Mouse (Mus musculus) frontal cortex, adult (tissue): ENCODE data around the gene Zfp286.
A peak's percentile ranks its signal among the peaks of the same experiment; 100 is the strongest.

ENCODE experiments used
- ATAC-seq: cut with Nextera tagmentation; 2 replicates; pipeline ENCODE4 v1.9.2; 2017; ENCODE audit warnings: mild to moderate bottlenecking, moderate library complexity, mixed read lengths; ENCODE audit not compliant: low TSS enrichment

The Zfp286 gene

DNA sequence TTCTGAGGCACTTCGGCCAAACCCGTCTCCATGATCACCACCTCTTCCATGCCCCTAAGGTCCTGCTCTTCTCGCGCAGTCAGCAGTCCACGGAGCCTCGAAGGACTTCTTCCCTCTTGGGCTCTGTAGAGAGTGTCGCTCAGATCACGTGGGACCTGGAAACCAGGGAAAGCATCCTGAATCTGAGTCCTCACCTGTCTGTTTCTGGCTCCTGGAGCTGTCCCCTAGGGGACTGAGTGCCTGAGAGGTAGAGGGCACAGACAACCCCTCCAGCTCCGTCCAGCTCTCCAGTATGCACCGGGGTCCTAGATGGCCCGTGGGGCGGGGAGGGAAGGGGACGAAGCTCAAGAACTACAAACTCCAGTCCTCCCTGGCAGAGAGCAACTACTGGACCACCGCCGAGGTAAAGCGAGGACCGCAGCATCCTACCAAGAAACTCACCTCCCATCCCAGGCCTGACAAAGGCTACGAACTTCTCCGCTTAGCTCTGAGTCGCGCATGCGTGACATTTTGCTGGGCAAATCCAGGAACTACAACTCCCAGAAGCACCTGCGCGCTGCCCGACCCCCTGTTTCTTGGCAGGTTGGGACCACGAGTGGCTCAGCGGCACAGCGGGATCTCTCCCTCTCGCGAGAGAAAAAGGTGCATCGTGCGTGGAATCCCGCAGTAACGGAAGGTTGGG lies at the start of gene Zfp286:
Zfp286 (minus strand) TSS at position 528 of the 682 bp plus-strand sequence.
- peak; percentile 99 for ATAC-seq

DNA sequence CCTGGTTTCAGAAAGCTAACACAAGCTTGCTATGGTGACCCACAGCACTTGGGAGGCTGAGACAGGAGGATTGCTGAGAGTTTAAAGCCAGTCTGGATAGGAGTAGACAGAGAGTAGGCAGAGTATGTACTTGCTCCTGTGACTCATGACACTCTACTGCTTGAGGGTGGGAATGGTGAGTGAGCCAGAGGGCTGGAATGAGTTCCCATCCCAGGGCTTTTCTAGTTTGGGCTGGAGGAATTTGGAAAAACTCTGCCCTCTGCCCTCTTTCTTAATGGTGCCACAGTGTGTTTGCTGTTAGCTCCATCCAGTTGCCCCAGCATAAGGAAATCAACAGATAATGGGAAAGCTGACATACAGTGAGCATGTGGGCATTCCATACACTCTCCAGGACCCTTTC lies 42.6 kb upstream of the Zfp286 start:
- ATAC-seq: no peak

- ATAC-seq: no peak
Measured at GRCm38 (mm10) chr11:62830387-62830786, 41.1 kb upstream of the Zfp286 start.

DNA sequence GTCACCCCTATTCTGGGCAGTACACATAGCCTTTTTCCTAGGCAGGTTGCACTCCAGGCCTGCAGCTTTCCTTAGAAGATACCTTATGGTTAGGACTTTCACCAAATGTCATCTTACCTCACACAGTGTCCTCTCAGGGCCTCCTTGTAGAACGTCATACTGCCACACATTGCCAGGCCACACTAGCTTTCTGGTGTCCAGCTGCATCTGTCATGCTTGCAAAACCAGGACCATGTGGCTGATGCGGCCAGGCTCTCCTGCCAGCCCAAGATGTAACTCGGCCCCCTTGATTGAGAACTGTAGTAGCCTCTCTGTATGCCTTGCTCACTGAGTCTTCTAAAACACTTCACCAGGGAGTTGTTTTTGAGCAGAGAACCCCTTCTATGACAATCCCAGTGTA lies 38.6 kb upstream of the Zfp286 start:
- no peak for ATAC-seq

- ATAC-seq: no peak
Measured at GRCm38 (mm10) chr11:62827135-62827534, 37.9 kb upstream of the Zfp286 start.

- no peak for ATAC-seq
Measured at GRCm38 (mm10) chr11:62826106-62826733, 37.0 kb upstream of the Zfp286 start.

GRCm38 (mm10) chr11:62825222-62826105 lies 36.2 kb upstream of the Zfp286 start:
- ATAC-seq: no peak

- no peak for ATAC-seq
Measured at GRCm38 (mm10) chr11:62824211-62824610, 34.9 kb upstream of the Zfp286 start.

GRCm38 (mm10) chr11:62821893-62822292 lies 32.6 kb upstream of the Zfp286 start:
- ATAC-seq: no peak

- peak; percentile 59 for ATAC-seq
Measured at GRCm38 (mm10) chr11:62820661-62821437, 31.6 kb upstream of the Zfp286 start.

- peak; percentile 79 for ATAC-seq
Measured at GRCm38 (mm10) chr11:62820059-62820541, 30.8 kb upstream of the Zfp286 start, which contains the start of gene Trim16. Gene Trim16 (plus strand): TSS chr11:62820231.

- no peak for ATAC-seq
Measured at GRCm38 (mm10) chr11:62819059-62819686, 29.9 kb upstream of the Zfp286 start.

DNA sequence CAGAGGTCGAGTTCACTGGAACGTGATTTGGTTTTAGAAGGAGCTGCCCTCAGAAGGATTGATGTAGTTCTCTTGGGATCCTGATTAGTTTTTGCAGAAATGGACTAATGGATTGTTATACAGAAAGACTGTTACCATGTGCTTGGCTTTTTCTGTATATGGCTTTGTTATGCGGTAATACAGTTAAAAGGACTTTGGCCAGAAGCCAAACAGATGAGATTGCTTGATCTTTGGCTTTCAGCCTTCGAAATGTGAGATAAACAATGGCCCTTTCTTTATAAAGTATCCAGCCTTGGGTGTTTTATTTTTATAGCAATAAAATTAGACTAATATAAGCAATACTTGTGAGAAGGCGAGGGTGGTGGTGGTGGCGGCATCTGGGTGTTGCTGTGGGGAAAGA lies 27.3 kb upstream of the Zfp286 start:
- ATAC-seq: no peak

- no peak for ATAC-seq
Measured at GRCm38 (mm10) chr11:62815438-62815837, 26.2 kb upstream of the Zfp286 start.

- ATAC-seq: peak; percentile 38; the same call in 1 of the 2 replicates
Measured at GRCm38 (mm10) chr11:62814625-62815024, 25.4 kb upstream of the Zfp286 start.

- ATAC-seq: no peak
Measured at GRCm38 (mm10) chr11:62813970-62814624, 24.8 kb upstream of the Zfp286 start.

GRCm38 (mm10) chr11:62813497-62813896 lies 24.2 kb upstream of the Zfp286 start:
- ATAC-seq: no peak

GRCm38 (mm10) chr11:62812268-62812667 lies 23.0 kb upstream of the Zfp286 start:
- ATAC-seq: no peak

- ATAC-seq: no peak
Measured at GRCm38 (mm10) chr11:62809201-62809600, 19.9 kb upstream of the Zfp286 start.

GRCm38 (mm10) chr11:62807965-62808364 lies 18.7 kb upstream of the Zfp286 start:
- ATAC-seq: no peak
